Comparison of ENCODE assay signal across 24 mouse cellular contexts in the genomic region with DNA sequence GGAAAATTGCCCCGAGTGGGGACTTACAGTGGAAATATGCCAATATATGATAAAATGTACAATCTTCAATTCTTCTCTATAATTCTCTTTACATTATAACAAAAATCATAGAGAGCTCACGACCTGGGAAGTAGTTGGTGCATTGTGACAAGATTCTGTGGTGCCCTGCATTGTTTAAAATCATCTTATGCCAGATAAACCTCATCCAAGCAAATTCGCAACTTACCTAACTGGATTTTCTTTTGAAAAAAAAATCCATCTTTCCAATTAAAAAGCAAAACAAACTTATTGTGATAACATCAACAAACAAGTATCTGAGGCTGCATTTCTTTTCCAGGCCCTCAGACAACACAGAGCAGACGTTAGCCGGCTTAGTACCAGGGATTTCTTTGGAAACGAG. TPM values are rescaled to one million over a fixed set of nuclear protein-coding genes. Genes with fewer than 3 reads are reported as not detected.
DNase-seq lines count a peak whose midpoint lies in the region; ATAC-seq and TF ChIP-seq lines count a peak whose summit lies in the region.
"Had no signal": no experiment of that assay in that cellular context is flagged by ENCODE, and none has a peak within 500 bp of the region (broad histone marks: within the 10 kb centered on the region; RNA-seq: fewer than 3 reads in every experiment).

No protein-coding gene starts in this region.

- intact Hi-C loops in gastrocnemius, adult 2 months (cut with DNase I): no loop called here
- intact Hi-C loops in gastrocnemius, postnatal 36 days (cut with DNase I): no loop called here

- no peak for TF ChIP-seq EP300 in MEL (IDR thresholded peaks at IDR 0.05; ENCODE audit: low read depth in 1 of 2, low read length in 2 of 2)
- no peak for TF ChIP-seq EP300 in liver, postnatal 0 days (IDR thresholded peaks at IDR 0.05; ENCODE audit: low read depth)

- WGBS in liver, postnatal 0 days (ENCODE audit: insufficient replicate concordance): 55% methylated on average over 6 of the region's 6 CpGs

- H3K4me3 ChIP-seq in gastrocnemius, adult 2 months: peak overlapping the region; percentile 13
- H3K4me3 ChIP-seq in megakaryocyte, embryonic 14.5 days (replicated peaks): peak overlapping the region; percentile 89
- H3K4me3 ChIP-seq in MEL (ENCODE audit: control insufficient read depth in 1 of 2, insufficient read depth in 1 of 2, low read depth in 2 of 2, low read length in 2 of 2): peak overlapping the region; percentile 68 to 76
- H3K4me3 ChIP-seq in liver, postnatal 0 days (ENCODE audit: low read depth, low read length): peak overlapping the region; percentile 45
- H3K4me3 ChIP-seq: embryonic facial prominence, embryonic 10.5 days; embryonic facial prominence, embryonic 15.5 days; forebrain, embryonic 12.5 days; limb, embryonic 10.5 days; limb, embryonic 15.5 days; midbrain, embryonic 13.5 days had no signal

- H3K27ac ChIP-seq in gastrocnemius, adult 2 months: no peak overlapping the region
- H3K27ac ChIP-seq in MEL (ENCODE audit: control insufficient read depth, low read depth, low read length): no peak overlapping the region; the same call in 1 of the 2 replicates
- H3K27ac ChIP-seq in liver, postnatal 0 days (ENCODE audit: low read depth): no peak overlapping the region
- H3K27ac ChIP-seq: embryonic facial prominence, embryonic 10.5 days; embryonic facial prominence, embryonic 15.5 days; forebrain, embryonic 12.5 days; hindbrain, embryonic 14.5 days; limb, embryonic 10.5 days; limb, embryonic 15.5 days; midbrain, embryonic 13.5 days had no signal

- no peaks in the 10 kb centered on the region for H3K9me3 ChIP-seq in megakaryocyte, embryonic 14.5 days
- no peaks in the 10 kb centered on the region for H3K9me3 ChIP-seq in MEL (replicated peaks; ENCODE audit: insufficient read depth, low read length)
- H3K9me3 ChIP-seq in liver, postnatal 0 days (ENCODE audit: low read length): no peaks in the 10 kb centered on the region
- H3K9me3 ChIP-seq: embryonic facial prominence, embryonic 10.5 days; embryonic facial prominence, embryonic 15.5 days; forebrain, embryonic 12.5 days; limb, embryonic 10.5 days; limb, embryonic 15.5 days; midbrain, embryonic 13.5 days had no signal

- DNase-seq in gastrocnemius, adult 2 months: no peak
- no peak for DNase-seq in gastrocnemius, postnatal 36 days
- DNase-seq in MEL (ENCODE audit: low read depth, low spot score) (no peak), adipocyte (ENCODE audit: low spot score) (no peak)
- no peak for DNase-seq in liver, postnatal 0 days
- DNase-seq in lung, postnatal 10 days: no peak
- DNase-seq: adrenal gland, postnatal 10 days; cerebellum, adult 2 months; cerebellum, postnatal 25 days; forebrain, postnatal 0 days; gastrocnemius, postnatal 10 days; kidney, adult 18-20 months; kidney, postnatal 10 days; lung, adult 2 months; lung, postnatal 14 days had no signal

- no peaks in the 10 kb centered on the region for H3K36me3 ChIP-seq in megakaryocyte, embryonic 14.5 days (replicated peaks; ENCODE audit: low read length)
- H3K36me3 ChIP-seq in MEL (ENCODE audit: control insufficient read depth in 1 of 2, insufficient read depth in 2 of 2, low read length in 2 of 2): peaks cover 0 to 11% of the 10 kb centered on the region in 2 experiments; a peak in 2 of 4 replicates
- H3K36me3 ChIP-seq in liver, postnatal 0 days (replicated peaks; ENCODE audit: insufficient read depth, low read length): no peaks in the 10 kb centered on the region
- H3K36me3 ChIP-seq: embryonic facial prominence, embryonic 10.5 days; embryonic facial prominence, embryonic 15.5 days; forebrain, embryonic 12.5 days; limb, embryonic 10.5 days; limb, embryonic 15.5 days; midbrain, embryonic 13.5 days had no signal

- ATAC-seq in megakaryocyte, adult 5-6 weeks (ENCODE audit: poor library complexity, severe bottlenecking): no peak
- ATAC-seq in liver, postnatal 0 days: no peak
- ATAC-seq: forebrain, postnatal 0 days; midbrain, embryonic 13.5 days had no signal

- H3K79me2 ChIP-seq in MEL (ENCODE audit: control insufficient read depth, insufficient read depth, low read length, poor library complexity): peaks cover 11% of the 10 kb centered on the region

- TF ChIP-seq RAD21 in MEL (IDR thresholded peaks at IDR 0.05; ENCODE audit: low read depth, low read length): no peak

- H3K9ac ChIP-seq in MEL (ENCODE audit: control insufficient read depth, low read depth, low read length, poor library complexity, severe bottlenecking): peak overlapping the region; percentile 72
- no peak overlapping the region for H3K9ac ChIP-seq in liver, postnatal 0 days (replicated peaks)
- H3K9ac ChIP-seq: embryonic facial prominence, embryonic 15.5 days; forebrain, embryonic 12.5 days; forebrain, postnatal 0 days; hindbrain, embryonic 14.5 days; limb, embryonic 15.5 days; midbrain, embryonic 13.5 days had no signal

- no peak for TF ChIP-seq POLR2A in MEL (IDR thresholded peaks at IDR 0.05; ENCODE audit: control insufficient read depth in 1 of 2, insufficient read depth in 1 of 2, low read depth in 1 of 2, low read length in 2 of 2, poor library complexity in 1 of 2)

- peak overlapping the region; percentile 59 for H3K4me2 ChIP-seq in liver, postnatal 0 days (ENCODE audit: low read depth, low read length)
- H3K4me2 ChIP-seq: embryonic facial prominence, embryonic 15.5 days; forebrain, embryonic 12.5 days; hindbrain, embryonic 14.5 days; limb, embryonic 15.5 days; midbrain, embryonic 13.5 days had no signal

- H3K4me1 ChIP-seq in megakaryocyte, embryonic 14.5 days: peaks cover 18% of the 10 kb centered on the region
- peaks cover 5 to 7% of the 10 kb centered on the region in 2 experiments for H3K4me1 ChIP-seq in MEL (ENCODE audit: control insufficient read depth in 1 of 2, insufficient read depth in 2 of 2, low read length in 2 of 2)
- H3K4me1 ChIP-seq in liver, postnatal 0 days (ENCODE audit: insufficient read depth): peaks cover 3% of the 10 kb centered on the region; the same call in 1 of the 2 replicates
- H3K4me1 ChIP-seq: embryonic facial prominence, embryonic 10.5 days; embryonic facial prominence, embryonic 15.5 days; forebrain, embryonic 12.5 days; limb, embryonic 10.5 days; limb, embryonic 15.5 days; midbrain, embryonic 13.5 days had no signal

- TF ChIP-seq CTCF in gastrocnemius, adult 2 months (IDR thresholded peaks at IDR 0.05): no peak
- no peak for TF ChIP-seq CTCF in MEL (IDR thresholded peaks at IDR 0.05 in 2 of 3, conservative IDR thresholded peaks at IDR 0.05 in 1 of 3; ENCODE audit: control insufficient read depth in 1 of 3, insufficient read depth in 1 of 3, low read depth in 2 of 3, low read length in 3 of 3, poor library complexity in 1 of 3, severe bottlenecking in 1 of 3)
- no peak for TF ChIP-seq CTCF in liver, postnatal 0 days (IDR thresholded peaks at IDR 0.05; ENCODE audit: low read depth)

- H3K27me3 ChIP-seq in megakaryocyte, embryonic 14.5 days (replicated peaks): no peaks in the 10 kb centered on the region
- H3K27me3 ChIP-seq in MEL (ENCODE audit: control insufficient read depth in 1 of 2, insufficient read depth in 2 of 2, low read length in 2 of 2): no peaks in the 10 kb centered on the region
- no peaks in the 10 kb centered on the region for H3K27me3 ChIP-seq in liver, postnatal 0 days (ENCODE audit: insufficient read depth, low read length)
- H3K27me3 ChIP-seq: embryonic facial prominence, embryonic 15.5 days; forebrain, embryonic 12.5 days; limb, embryonic 15.5 days; midbrain, embryonic 13.5 days had no signal

TF ChIP-seq in MEL, 35 proteins besides CTCF, POLR2A, EP300 and RAD21:
- TF ChIP-seq TBP (IDR thresholded peaks at IDR 0.05; ENCODE audit: low read depth, low read length) (no peak), SIN3A (IDR thresholded peaks at IDR 0.05; ENCODE audit: low read length) (no peak), GABPA (IDR thresholded peaks at IDR 0.05; ENCODE audit: low read depth, low read length) (no peak), ELF1 (IDR thresholded peaks at IDR 0.05; ENCODE audit: low read depth, low read length) (no peak), KAT2A (conservative IDR thresholded peaks at IDR 0.05; ENCODE audit: low read depth, low read length) (no peak), CHD1 (IDR thresholded peaks at IDR 0.05; ENCODE audit: low read depth, low read length) (no peak), E2F4 (IDR thresholded peaks at IDR 0.05; ENCODE audit: borderline replicate concordance, low read depth, low read length) (no peak), NELFE (IDR thresholded peaks at IDR 0.05; ENCODE audit: low read depth, low read length) (no peak), USF1 (IDR thresholded peaks at IDR 0.05; ENCODE audit: low read depth, low read length) (no peak), ETS1 (IDR thresholded peaks at IDR 0.05; ENCODE audit: low read depth, low read length) (no peak), CHD2 (IDR thresholded peaks at IDR 0.05; ENCODE audit: low read length) (no peak), MAX (IDR thresholded peaks at IDR 0.05; ENCODE audit: low read length) (no peak), ZNF384 (IDR thresholded peaks at IDR 0.05; ENCODE audit: low read depth, low read length) (no peak), MAFK (IDR thresholded peaks at IDR 0.05; ENCODE audit: borderline replicate concordance, low read depth, low read length) (no peak), TAL1 (IDR thresholded peaks at IDR 0.05; ENCODE audit: low read length) (no peak), POLR2AphosphoS5 (IDR thresholded peaks at IDR 0.05; ENCODE audit: borderline replicate concordance, low read depth, low read length) (no peak), ZMIZ1 (IDR thresholded peaks at IDR 0.05; ENCODE audit: low read depth, low read length) (no peak)

RNA-seq across cellular contexts. Expression of gene Ptprc, which starts 1.8 kb away (rescaled TPM):
- 1 to 10 TPM in 1 of 2 experiments, under 1 TPM in 1; 0.97 to 1.4 TPM for total RNA-seq in gastrocnemius, adult 2 months (2021)
- 1 to 10 TPM; 1.4 to 4.4 TPM for total RNA-seq in gastrocnemius, postnatal 36 days (2021)
- 2.1 TPM in 1 of 2 replicates, not detected in the other for polyA plus RNA-seq in megakaryocyte, embryonic 14.5 days (2012; ENCODE audit: insufficient read depth, low replicate concordance)
- total RNA-seq in megakaryocyte, adult 5-6 weeks (2015): 547 TPM in 2 replicates
- total RNA-seq in megakaryocyte, adult 5-6 weeks (2017): 704 and 786 TPM in 2 replicates
- 15.1 and 17.7 TPM in 2 replicates for total RNA-seq in MEL (2012; rRNA removed)
- polyA plus RNA-seq in MEL (2012; ENCODE audit: insufficient read depth in 1 of 2, insufficient read length in 2 of 2, low read depth in 1 of 2, low replicate concordance in 2 of 2, missing spikeins in 1 of 2): 10 to 100 TPM in 1 of 2 experiments, not detected in 1; 13.1 TPM
- 11.3 and 12.3 TPM in 2 replicates for polyA plus RNA-seq in liver, postnatal 0 days (2015; fragmentation: Nextera tagmentation; extraction: Ambion mirVana)

Comparison
In these comparisons a context has a peak if more than half of its experiments do, and no peak if none do; other contexts are left out.
1. H3K4me3 ChIP-seq: peak in every context shown above with its lines; median percentile 89 in megakaryocyte, embryonic 14.5 days; 72 in MEL; 45 in liver, postnatal 0 days; 13 in gastrocnemius, adult 2 months.
2. RNA of gene Ptprc, which starts 1.8 kb away (total RNA-seq): 547 to 786 TPM in megakaryocyte, adult 5-6 weeks; 15.1 to 17.7 TPM in MEL, 1.4 to 4.4 TPM in gastrocnemius, postnatal 36 days and 0.97 to 1.4 TPM in gastrocnemius, adult 2 months; every median in the first group is over 10 times any median in the second.